8 mouse cellular contexts compared by ENCODE assay signal in the genomic region with DNA sequence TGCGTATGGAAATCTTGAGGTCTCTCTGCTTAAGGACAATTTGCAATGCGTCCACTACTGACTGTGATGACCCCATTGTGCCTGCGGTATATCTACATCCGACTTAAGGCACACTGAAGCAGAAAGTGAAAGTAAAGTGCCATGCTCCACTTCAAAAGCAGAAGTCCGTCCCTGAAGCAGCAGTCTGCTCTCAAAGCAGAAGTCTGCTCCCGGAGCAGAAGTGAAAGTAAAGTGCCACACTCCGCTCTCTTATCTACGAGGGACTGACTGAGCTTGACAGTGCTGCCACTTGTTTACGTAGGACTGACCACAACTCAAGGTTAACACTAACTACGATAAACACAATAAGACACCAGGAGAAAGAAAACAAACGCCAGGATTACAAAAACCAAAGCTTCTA.
DNase-seq lines count a peak whose midpoint lies in the region; ATAC-seq lines count a peak whose summit lies in the region.

No protein-coding gene starts in this region.

- no peaks in the 10 kb centered on the region for H3K27me3 ChIP-seq in intestine, embryonic 14.5 days (replicated peaks; ENCODE audit: control insufficient read depth, insufficient read depth, low read length)
- no peaks in the 10 kb centered on the region for H3K27me3 ChIP-seq in midbrain, embryonic 13.5 days

- no peak for ATAC-seq in intestine, embryonic 14.5 days (replicated peaks; ENCODE audit: low FRiP score, low TSS enrichment, low read depth)
- ATAC-seq in midbrain, embryonic 13.5 days: no peak

- no peaks in the 10 kb centered on the region for H3K36me3 ChIP-seq in intestine, embryonic 14.5 days (ENCODE audit: control insufficient read depth, insufficient read depth, low read length)
- H3K36me3 ChIP-seq in midbrain, embryonic 13.5 days: no peaks in the 10 kb centered on the region

- WGBS in intestine, embryonic 14.5 days: 62% methylated on average over 11 of the region's 11 CpGs
- WGBS in midbrain, embryonic 13.5 days: 93% methylated on average over 11 of the region's 11 CpGs

- peak; percentile 16 for DNase-seq in ovary, postnatal 36 days (ENCODE audit: low spot score)
- no peak for DNase-seq in ovary, postnatal 10 days (ENCODE audit: low spot score)
- DNase-seq in c-Kit-negative CD71-positive TER-119-positive erythroid progenitor cells, embryonic 14.5 days (ENCODE audit: low read depth, low spot score): peak; percentile 44
- DNase-seq in intestine, embryonic 14.5 days (ENCODE audit: low spot score): no peak
- DNase-seq in lung, postnatal 4 days: peak; percentile 42 to 55
- peak; percentile 83 for DNase-seq in thymus, postnatal 0 days (ENCODE audit: low spot score)
- no peak for DNase-seq in adipocyte (ENCODE audit: low spot score)

- H3K9ac ChIP-seq in intestine, embryonic 14.5 days (ENCODE audit: low read length): no peak overlapping the region
- no peak overlapping the region for H3K9ac ChIP-seq in midbrain, embryonic 13.5 days (replicated peaks)

- H3K4me1 ChIP-seq in intestine, embryonic 14.5 days (replicated peaks; ENCODE audit: control insufficient read depth, insufficient read depth, low read length): no peaks in the 10 kb centered on the region
- H3K4me1 ChIP-seq in midbrain, embryonic 13.5 days (replicated peaks): no peaks in the 10 kb centered on the region

- H3K4me3 ChIP-seq in intestine, embryonic 14.5 days (ENCODE audit: low read depth, low read length): no peak overlapping the region
- H3K4me3 ChIP-seq in midbrain, embryonic 13.5 days (replicated peaks): no peak overlapping the region

- H3K9me3 ChIP-seq in intestine, embryonic 14.5 days (ENCODE audit: control insufficient read depth, low read length): no peaks in the 10 kb centered on the region
- no peaks in the 10 kb centered on the region for H3K9me3 ChIP-seq in midbrain, embryonic 13.5 days

- H3K4me2 ChIP-seq in intestine, embryonic 14.5 days (ENCODE audit: low read length): peak overlapping the region; percentile 33
- H3K4me2 ChIP-seq in midbrain, embryonic 13.5 days (replicated peaks): no peak overlapping the region

- H3K27ac ChIP-seq in intestine, embryonic 14.5 days (ENCODE audit: low read depth): no peak overlapping the region
- no peak overlapping the region for H3K27ac ChIP-seq in midbrain, embryonic 13.5 days

Comparison
In these comparisons a context has a peak if more than half of its experiments do, and no peak if none do; other contexts are left out.
1. DNase-seq: peak in ovary, postnatal 36 days (single experiment), c-Kit-negative CD71-positive TER-119-positive erythroid progenitor cells, embryonic 14.5 days (single experiment), lung, postnatal 4 days (2 of 2) and thymus, postnatal 0 days (single experiment); none in ovary, postnatal 10 days (single experiment), intestine, embryonic 14.5 days (single experiment) and adipocyte (single experiment).